Mouse (Mus musculus) adrenal gland, adult 8-10 months (tissue): ENCODE data around the gene BC052040. TPM values are rescaled to one million over a fixed set of nuclear protein-coding genes. Genes with fewer than 3 reads are reported as not detected.

Experiments
- DNase-seq: peaks from one replicate; pipeline ENCODE4 v3.0.0; 2022
- total RNA-seq, 4 experiments: library from RNA; stranded (reverse); gene quantifications; 2 replicates each; pipeline ENCODE4 v1.2.4; 2022

BC052040 gene
- 1 to 10 TPM; 3.7 to 4.9 (median 4.0) TPM for total RNA-seq

GRCm38 (mm10) chr2:115581241-115581988, at the start of gene BC052040:
TSS of gene BC052040 (plus strand) at chr2:115581716.
- DNase-seq = peak; percentile 85

- DNase-seq = no peak
These were observed 43.4 kb upstream of the BC052040 start for GRCm38 (mm10) chr2:115538009-115538690.

- DNase-seq = no peak
These were observed 42.7 kb upstream of the BC052040 start for GRCm38 (mm10) chr2:115538691-115539283.

- DNase-seq = peak; percentile 24
These were observed 41.8 kb upstream of the BC052040 start for GRCm38 (mm10) chr2:115539731-115540130.

GRCm38 (mm10) chr2:115542401-115543123, 39.0 kb upstream of the BC052040 start:
- no peak for DNase-seq

- DNase-seq = no peak
These were observed 38.3 kb upstream of the BC052040 start for GRCm38 (mm10) chr2:115543212-115543611.

GRCm38 (mm10) chr2:115551901-115552300, 29.6 kb upstream of the BC052040 start:
- DNase-seq = peak; percentile 47

- DNase-seq = no peak
These were observed 19.2 kb upstream of the BC052040 start for GRCm38 (mm10) chr2:115562155-115562827.

- no peak for DNase-seq
These were observed 18.0 kb upstream of the BC052040 start for GRCm38 (mm10) chr2:115563436-115564093.

- DNase-seq = no peak
These were observed 9.5 kb upstream of the BC052040 start for GRCm38 (mm10) chr2:115571996-115572395.

GRCm38 (mm10) chr2:115574802-115575201, 6.7 kb upstream of the BC052040 start:
- DNase-seq = no peak

- DNase-seq = no peak
These were observed 2.2 kb upstream of the BC052040 start for GRCm38 (mm10) chr2:115579171-115579900.

- no peak for DNase-seq
These were observed 1.5 kb upstream of the BC052040 start for GRCm38 (mm10) chr2:115579976-115580375.

GRCm38 (mm10) chr2:115581989-115582608, 583 bp downstream of the BC052040 start:
- no peak for DNase-seq

- no peak for DNase-seq
These were observed 2.3 kb downstream of the BC052040 start for GRCm38 (mm10) chr2:115583776-115584175.

GRCm38 (mm10) chr2:115590602-115591001, 9.1 kb downstream of the BC052040 start:
- no peak for DNase-seq

- peak; percentile 31 for DNase-seq
These were observed 11.2 kb downstream of the BC052040 start for GRCm38 (mm10) chr2:115592651-115593119.

- no peak for DNase-seq
These were observed 15.5 kb downstream of the BC052040 start for GRCm38 (mm10) chr2:115597017-115597416.

GRCm38 (mm10) chr2:115598266-115598665, 16.8 kb downstream of the BC052040 start:
- no peak for DNase-seq

- DNase-seq = no peak
These were observed 19.2 kb downstream of the BC052040 start for GRCm38 (mm10) chr2:115600724-115601123.
